Mouse (Mus musculus): Measurements from ENCODE around the gene Faf2. TPM values are rescaled to one million over a fixed set of nuclear protein-coding genes. Genes with fewer than 3 reads are reported as not detected.
A peak's percentile ranks its signal among the peaks of the same experiment; 100 is the strongest.

The Faf2 gene
- polyA plus RNA-seq, 1 experiment from 2014 or later = 70.2 TPM

- Histone ChIP-seq H3K4me1 (peaks cover 32% of the 10 kb centered on the region), H3K27ac (no peak overlapping the region), H3K4me3 (no peak overlapping the region), H3K27me3 (replicated peaks) (no peaks in the 10 kb centered on the region), H3K9ac (peak overlapping the region; percentile 92; the same call in 1 of the 2 replicates), H3K4me2 (peak overlapping the region; percentile 74), H3K36me3 (replicated peaks) (peaks cover 41% of the 10 kb centered on the region), H3K9me3 (no peaks in the 10 kb centered on the region)
- no peak for ATAC-seq (replicated peaks)
- 69% methylated on average over 3 of the region's 3 CpGs for WGBS
Measured at GRCm38 (mm10) chr13:54684140-54684896, 62.7 kb downstream of the Faf2 start.

- no peak for ATAC-seq (replicated peaks)
- WGBS = 37% methylated on average over 2 of the region's 2 CpGs
- peaks cover 34% of the 10 kb centered on the region for H3K36me3 ChIP-seq (replicated peaks)
- peaks cover 36% of the 10 kb centered on the region for H3K4me1 ChIP-seq
- peak overlapping the region; percentile 74 for H3K4me2 ChIP-seq
- H3K4me3 ChIP-seq = peak overlapping the region; percentile 79
- H3K27ac ChIP-seq = no peak overlapping the region
- H3K27me3 ChIP-seq (replicated peaks) = no peaks in the 10 kb centered on the region
- H3K9ac ChIP-seq = peak overlapping the region; percentile 92; the same call in 1 of the 2 replicates
- no peaks in the 10 kb centered on the region for H3K9me3 ChIP-seq
Measured at GRCm38 (mm10) chr13:54685174-54685573, 63.6 kb downstream of the Faf2 start.

GRCm38 (mm10) chr13:54686139-54687053 is 64.8 kb downstream of the Faf2 start:
- Histone ChIP-seq H3K4me1 (peaks cover 46% of the 10 kb centered on the region), H3K4me3 (peak overlapping the region; percentile 79), H3K4me2 (peak overlapping the region; percentile 74), H3K27me3 (replicated peaks) (no peaks in the 10 kb centered on the region), H3K36me3 (replicated peaks) (peaks cover 23% of the 10 kb centered on the region), H3K9ac (peak overlapping the region; percentile 92), H3K9me3 (no peaks in the 10 kb centered on the region), H3K27ac (peak overlapping the region; percentile 97)
- WGBS = 5% methylated on average over 19 of the region's 19 CpGs
- ATAC-seq (replicated peaks) = no peak

DNA sequence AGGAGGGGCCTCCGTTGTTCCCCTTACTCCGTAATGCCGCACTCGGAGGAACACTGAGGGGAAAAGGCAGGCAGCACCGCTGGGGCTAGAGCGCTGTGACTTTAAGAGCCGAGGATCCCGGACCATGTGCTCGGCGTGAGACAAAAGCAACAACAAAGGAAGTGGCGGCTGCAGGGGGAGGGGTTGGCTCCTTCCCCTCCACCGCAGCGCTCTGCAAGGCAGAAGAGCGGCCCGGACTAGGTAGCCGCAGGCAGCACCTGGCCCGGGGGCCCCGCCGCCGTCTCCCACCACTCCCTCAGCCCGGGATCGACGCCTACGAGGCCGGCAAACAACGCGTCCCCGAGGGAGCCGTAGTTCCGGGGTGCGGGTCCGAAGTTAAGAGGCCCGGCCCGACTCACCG is 65.5 kb downstream of the Faf2 start:
- Histone ChIP-seq H3K27ac (peak overlapping the region; percentile 97), H3K36me3 (replicated peaks) (peaks cover 16% of the 10 kb centered on the region), H3K27me3 (replicated peaks) (no peaks in the 10 kb centered on the region), H3K4me2 (peak overlapping the region; percentile 74), H3K4me1 (peaks cover 53% of the 10 kb centered on the region), H3K9me3 (no peaks in the 10 kb centered on the region), H3K9ac (peak overlapping the region; percentile 92), H3K4me3 (peak overlapping the region; percentile 79)
- ATAC-seq (replicated peaks) = peak; percentile 71
- under 1% methylated on average over 34 of the region's 35 CpGs for WGBS

DNA sequence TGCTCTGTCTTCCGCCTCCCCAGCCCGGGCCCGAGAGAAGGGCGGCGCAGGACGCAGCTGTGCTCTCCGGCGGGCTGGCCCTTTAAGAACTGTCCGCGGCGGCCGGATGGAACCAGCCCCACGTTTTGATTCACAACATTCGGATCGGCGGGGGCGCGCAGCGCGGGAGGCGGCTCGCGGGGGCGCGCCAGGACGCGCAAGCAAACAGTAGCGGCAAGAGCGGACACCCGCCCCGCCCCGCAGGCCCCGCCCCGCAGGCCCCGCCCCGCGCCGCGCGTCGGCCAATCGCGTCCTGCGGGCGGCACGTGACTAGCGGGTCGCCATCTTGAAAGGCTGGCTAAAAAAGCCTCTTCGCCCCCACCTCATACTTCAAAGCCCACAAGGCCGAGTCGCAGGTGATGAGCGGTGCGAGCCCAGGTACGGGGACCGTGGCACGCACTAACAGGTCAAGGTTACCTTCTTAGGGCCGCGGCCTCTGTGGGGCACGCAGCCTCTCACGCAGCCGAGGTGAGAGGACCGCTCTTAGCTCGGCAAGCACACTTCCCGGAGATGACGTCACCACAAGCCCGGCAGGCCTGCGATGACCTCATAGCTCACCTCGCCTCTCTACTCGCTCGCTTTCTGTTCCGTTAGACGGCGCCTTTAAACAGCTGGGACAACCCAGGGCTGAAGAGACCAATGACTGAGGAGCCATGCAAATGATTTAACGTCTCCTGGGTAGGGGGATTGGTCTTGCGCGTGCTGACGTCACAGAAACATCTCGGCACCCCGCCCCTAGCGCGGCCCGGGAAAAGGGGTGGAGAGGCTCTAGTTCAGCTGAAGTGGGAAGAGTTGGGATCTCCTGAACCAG is 66.2 kb downstream of the Faf2 start:
- WGBS = under 1% methylated on average over 82 of the region's 82 CpGs
- Histone ChIP-seq H3K9ac (peak overlapping the region; percentile 92), H3K4me2 (peak overlapping the region; percentile 74), H3K9me3 (no peaks in the 10 kb centered on the region), H3K27me3 (replicated peaks) (no peaks in the 10 kb centered on the region), H3K4me1 (peaks cover 60% of the 10 kb centered on the region), H3K36me3 (replicated peaks) (peaks cover 9% of the 10 kb centered on the region), H3K27ac (peak overlapping the region; percentile 97), H3K4me3 (peak overlapping the region; percentile 79)
- ATAC-seq (replicated peaks) = peak; percentile 91

- Histone ChIP-seq H3K9me3 (no peaks in the 10 kb centered on the region), H3K27me3 (replicated peaks) (no peaks in the 10 kb centered on the region), H3K9ac (no peak overlapping the region), H3K27ac (no peak overlapping the region), H3K36me3 (replicated peaks) (no peaks in the 10 kb centered on the region), H3K4me1 (peaks cover 54% of the 10 kb centered on the region), H3K4me3 (no peak overlapping the region), H3K4me2 (no peak overlapping the region)
- ATAC-seq (replicated peaks) = no peak
- 94% methylated on average over 8 of the region's 8 CpGs for WGBS
Measured at GRCm38 (mm10) chr13:54690151-54690740, 68.7 kb downstream of the Faf2 start.

DNA sequence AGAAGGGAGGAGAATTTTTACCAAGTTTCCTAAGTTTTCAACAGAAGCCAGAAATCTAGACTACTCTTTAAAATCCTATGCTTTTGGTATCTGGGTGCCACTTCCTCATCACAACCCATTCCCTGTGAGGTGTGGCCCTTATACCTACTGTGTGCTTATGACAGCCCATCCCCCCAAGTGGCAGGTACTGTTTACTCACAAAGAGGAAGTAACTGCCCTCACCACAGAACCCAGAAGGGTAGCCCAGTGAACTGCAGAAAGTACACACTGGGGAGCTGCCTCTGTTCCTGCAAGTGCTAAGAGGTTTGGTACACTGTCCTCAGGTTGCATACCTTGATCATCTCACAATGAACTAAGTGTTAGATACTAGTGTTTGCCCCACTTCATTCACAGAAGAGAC is 70.2 kb downstream of the Faf2 start:
- no peaks in the 10 kb centered on the region for H3K27me3 ChIP-seq (replicated peaks)
- no peak overlapping the region for H3K4me3 ChIP-seq
- peaks cover 43% of the 10 kb centered on the region for H3K4me1 ChIP-seq
- no peak overlapping the region for H3K27ac ChIP-seq
- peak overlapping the region; percentile 95; the same call in 1 of the 2 replicates for H3K4me2 ChIP-seq
- no peaks in the 10 kb centered on the region for H3K36me3 ChIP-seq (replicated peaks)
- H3K9ac ChIP-seq = no peak overlapping the region
- no peak for ATAC-seq (replicated peaks)
- no peaks in the 10 kb centered on the region for H3K9me3 ChIP-seq

DNA sequence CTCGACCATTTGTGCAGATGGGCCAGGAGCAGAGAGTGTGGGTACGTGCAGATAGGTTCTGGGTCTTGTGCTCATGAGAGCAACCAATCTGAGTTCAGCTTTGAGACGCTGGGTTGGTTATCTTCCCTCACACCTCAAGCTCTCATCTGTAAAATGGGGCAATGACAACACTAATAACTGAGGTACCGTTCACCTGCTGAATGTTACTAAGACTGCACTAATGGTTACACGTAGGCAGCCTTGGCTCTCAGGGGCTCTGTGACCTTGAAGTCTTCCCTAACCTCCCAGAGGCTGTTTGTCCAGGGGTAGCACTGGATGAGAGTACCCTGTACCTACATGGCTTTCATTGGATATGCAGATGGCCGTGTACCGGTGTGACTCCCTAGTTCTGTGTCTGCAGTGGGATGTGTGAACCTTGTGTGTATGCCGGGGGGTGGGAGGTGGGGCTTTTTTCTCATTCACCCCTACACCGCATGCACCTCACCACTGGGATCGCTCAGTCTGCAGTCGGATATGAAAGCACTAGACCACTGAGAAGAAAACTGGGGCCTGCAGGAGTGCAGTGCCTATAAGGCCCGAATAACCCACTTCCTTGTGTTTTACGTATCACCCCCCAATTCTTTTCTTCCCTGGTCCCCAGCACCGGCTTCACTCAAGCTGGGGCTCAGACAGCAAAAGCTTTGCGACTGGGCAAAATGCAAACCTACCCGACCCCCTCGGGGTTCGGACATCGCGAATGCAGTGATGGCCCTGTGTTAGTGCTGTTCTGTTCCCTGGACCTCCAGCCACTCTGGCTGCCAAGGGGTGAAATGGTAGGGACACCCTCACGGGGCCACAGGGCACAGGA is 71.3 kb downstream of the Faf2 start:
- H3K9me3 ChIP-seq = no peaks in the 10 kb centered on the region
- peak overlapping the region; percentile 95 for H3K27ac ChIP-seq
- H3K36me3 ChIP-seq (replicated peaks) = no peaks in the 10 kb centered on the region
- H3K9ac ChIP-seq = peak overlapping the region; percentile 99
- peak overlapping the region; percentile 100 for H3K4me3 ChIP-seq
- no peak for ATAC-seq (replicated peaks)
- H3K4me2 ChIP-seq = peak overlapping the region; percentile 95
- WGBS = 14% methylated on average over 21 of the region's 21 CpGs
- H3K4me1 ChIP-seq = peaks cover 43% of the 10 kb centered on the region
- H3K27me3 ChIP-seq (replicated peaks) = no peaks in the 10 kb centered on the region

DNA sequence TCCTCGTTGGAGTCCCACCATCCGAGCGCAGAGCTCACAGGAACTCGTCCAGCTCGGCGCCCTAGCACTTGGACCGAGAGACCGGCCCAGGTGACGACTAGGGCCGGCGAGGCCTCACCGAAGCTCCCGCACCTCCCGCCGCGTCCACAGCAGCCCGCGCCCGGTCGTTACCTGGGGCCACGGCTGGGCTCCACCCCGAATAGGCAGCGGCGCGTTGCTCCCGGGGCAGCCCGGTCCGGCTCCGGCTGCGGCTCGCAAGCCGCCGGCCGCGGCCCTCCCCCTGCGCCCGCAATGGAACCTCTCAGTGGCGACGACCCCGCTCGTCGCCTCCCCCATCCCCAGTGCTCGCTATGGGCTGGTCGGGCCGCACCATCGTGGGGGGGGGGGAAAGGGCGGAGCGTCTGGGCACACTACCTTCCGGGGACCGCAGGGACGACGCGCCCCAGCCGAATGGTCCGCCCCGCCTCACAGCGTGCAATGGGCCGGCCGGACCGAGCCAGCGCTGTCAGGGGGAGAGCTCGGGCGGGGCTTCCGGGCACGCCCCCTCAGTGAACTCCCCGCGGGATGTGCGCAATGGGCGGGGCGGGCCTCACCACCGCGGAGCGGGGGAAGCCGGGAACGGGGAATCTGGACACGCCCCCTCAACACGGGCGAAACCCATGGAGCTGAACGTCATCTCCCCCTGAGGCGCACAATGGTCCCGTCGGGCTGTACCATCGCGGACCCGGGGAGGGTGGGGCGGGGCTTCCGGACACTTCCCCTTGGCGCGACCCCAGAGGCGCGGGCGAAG is 72.2 kb downstream of the Faf2 start, which contains the start of gene Rnf44:
Gene Rnf44 (minus strand): TSS at position 350 of the 790 bp plus-strand sequence.
- WGBS = under 1% methylated on average over 84 of the region's 92 CpGs
- no peaks in the 10 kb centered on the region for H3K9me3 ChIP-seq
- no peaks in the 10 kb centered on the region for H3K27me3 ChIP-seq (replicated peaks)
- ATAC-seq (replicated peaks) = peak; percentile 97
- peak within 1 kb of the TSS; percentile 100 for H3K4me3 ChIP-seq
- peak within 1 kb of the TSS; percentile 99 for H3K9ac ChIP-seq
- peak within 1 kb of the TSS; percentile 95 for H3K4me2 ChIP-seq
- H3K36me3 ChIP-seq (replicated peaks) = no peaks in the 10 kb centered on the region
- H3K4me1 ChIP-seq = peaks cover 36% of the 10 kb centered on the region
- peak within 1 kb of the TSS; percentile 95 for H3K27ac ChIP-seq

DNA sequence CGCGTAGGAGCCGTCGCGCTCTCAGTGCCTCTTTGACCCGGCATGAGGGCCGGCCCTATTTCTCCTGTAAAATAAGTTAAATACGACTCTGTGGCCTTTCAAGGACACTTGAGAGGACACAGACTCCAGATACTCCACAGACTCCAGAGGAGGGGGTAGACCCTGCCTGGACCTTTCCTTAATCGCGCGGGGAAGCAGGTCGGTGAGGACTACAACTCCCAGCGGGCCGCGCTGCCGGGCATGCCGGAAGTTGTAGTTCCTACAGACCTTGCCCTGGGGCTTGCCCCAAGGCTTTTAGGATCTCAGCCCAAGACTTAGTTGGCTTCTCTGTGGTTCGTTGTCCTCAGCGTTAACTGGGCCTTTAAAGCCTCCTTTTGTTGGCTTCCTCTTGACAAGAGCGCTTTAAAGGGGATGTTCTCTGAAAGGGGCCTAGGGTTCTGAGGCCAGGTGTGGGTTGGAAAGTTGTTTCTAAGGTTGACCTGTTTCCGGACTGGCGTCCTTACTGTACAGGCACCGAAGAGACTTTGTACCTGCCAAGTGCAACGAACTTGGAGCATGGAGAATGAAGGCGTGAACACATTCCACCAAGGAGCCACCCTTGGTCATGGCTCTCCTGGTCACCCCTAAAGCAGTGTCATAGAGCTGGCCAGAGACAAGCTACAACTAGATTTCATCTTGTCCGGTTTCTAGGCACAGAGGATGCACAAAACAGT is 72.9 kb downstream of the Faf2 start:
- peak; percentile 87 for ATAC-seq (replicated peaks)
- peaks cover 36% of the 10 kb centered on the region for H3K4me1 ChIP-seq
- no peaks in the 10 kb centered on the region for H3K36me3 ChIP-seq (replicated peaks)
- peak overlapping the region; percentile 100 for H3K4me3 ChIP-seq
- 15% methylated on average over 26 of the region's 26 CpGs for WGBS
- H3K4me2 ChIP-seq = peak overlapping the region; percentile 95
- peak overlapping the region; percentile 64 for H3K9ac ChIP-seq
- H3K9me3 ChIP-seq = no peaks in the 10 kb centered on the region
- H3K27me3 ChIP-seq (replicated peaks) = no peaks in the 10 kb centered on the region
- H3K27ac ChIP-seq = peak overlapping the region; percentile 95

Data from midbrain, embryonic 15.5 days (tissue).